Mouse (Mus musculus) T-cell, adult 2 months (primary cell): ENCODE measurements around the gene Strip1.
"Not testable (repeated sequence)": the region's sequence is repeated elsewhere in the genome, so short reads cannot be mapped to it uniquely, and the experiment has no call there.

Source experiments
- DNase-seq: peaks from one replicate; pipeline ENCODE4 v3.0.0; 2022; ENCODE audit warnings: low spot score

Strip1 gene

DNA sequence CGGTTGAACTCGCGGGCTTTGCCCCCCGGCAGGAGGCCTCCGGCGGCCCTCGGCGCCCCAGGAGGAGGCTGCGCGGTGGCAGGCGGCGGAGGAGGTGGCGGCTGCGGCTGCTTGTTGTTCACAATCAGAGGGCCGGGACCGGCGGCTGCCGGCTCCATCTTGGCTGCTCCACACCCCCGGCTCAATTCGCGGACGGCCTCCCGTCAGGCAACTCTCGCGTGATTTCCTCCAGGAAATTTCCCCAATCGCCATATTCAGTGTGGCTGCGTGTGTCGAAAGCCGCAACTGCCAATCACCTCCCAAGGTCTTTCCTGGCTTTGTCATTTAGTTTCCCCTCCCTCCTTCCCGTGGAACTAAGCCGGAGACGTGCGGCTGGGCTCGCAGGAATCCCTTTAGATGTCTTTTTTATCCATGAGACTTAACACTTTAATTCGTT is at the start of gene Strip1:
TSS of gene Strip1 (minus strand) at position 172 of the 436 bp plus-strand sequence.
- peak; percentile 92 for DNase-seq

DNA sequence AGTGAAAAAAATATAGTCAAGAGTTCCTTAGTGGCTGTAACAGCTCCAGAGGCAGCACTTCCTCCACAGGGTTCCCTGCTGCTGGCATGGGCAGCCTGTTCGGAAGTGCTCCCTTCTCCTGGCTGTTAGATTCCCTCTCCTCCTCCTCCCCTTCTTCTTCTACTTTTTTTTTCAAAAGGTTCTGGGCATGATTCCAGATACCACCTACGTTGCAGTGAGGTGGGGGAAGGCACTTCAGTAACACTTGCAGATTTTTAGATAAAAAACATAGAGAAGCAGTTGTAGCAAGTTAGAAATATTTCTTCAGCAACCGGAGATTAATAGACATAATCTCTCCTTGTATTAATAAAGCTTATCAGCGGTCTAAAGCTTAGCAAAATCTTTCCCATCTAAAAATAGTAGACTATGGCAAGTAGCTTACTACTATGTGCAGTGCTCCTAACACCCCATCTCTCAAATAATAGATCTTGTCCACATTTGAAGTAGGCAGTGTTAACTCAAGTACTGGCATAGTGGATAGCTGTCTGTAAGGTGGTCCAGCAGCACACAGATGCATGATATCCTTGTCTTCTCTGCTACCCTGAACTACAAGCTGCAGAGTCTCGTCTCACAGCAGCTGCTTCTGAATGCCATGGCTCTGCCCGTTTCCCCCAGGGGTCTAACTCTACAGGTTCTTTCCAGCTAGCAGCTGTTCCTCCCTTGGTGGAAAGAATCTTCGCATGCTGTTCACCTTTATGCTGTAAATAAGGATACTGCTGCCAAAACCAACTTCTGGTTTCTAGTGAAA is 49.5 kb upstream of the Strip1 start:
- no peak for DNase-seq

DNA sequence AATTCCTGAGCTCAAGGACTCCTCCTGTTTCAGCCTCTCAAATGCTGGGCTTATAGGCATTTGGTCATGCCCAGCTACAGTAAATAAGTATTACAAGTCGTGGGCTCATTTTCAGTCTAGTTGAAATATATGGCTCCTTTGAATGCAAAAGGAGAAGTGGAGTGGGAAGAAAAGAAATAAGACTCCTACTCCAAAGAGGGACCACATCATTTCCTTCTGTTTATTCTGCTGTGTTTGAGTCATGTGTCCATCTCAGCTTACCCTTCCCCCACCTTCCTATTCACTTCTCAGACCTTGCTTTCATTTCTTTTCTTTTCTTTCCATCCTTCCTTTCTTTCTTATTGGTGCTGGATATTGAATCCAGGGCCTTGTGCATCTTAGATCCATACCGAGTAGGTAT is 40.0 kb upstream of the Strip1 start:
- no peak for DNase-seq

DNA sequence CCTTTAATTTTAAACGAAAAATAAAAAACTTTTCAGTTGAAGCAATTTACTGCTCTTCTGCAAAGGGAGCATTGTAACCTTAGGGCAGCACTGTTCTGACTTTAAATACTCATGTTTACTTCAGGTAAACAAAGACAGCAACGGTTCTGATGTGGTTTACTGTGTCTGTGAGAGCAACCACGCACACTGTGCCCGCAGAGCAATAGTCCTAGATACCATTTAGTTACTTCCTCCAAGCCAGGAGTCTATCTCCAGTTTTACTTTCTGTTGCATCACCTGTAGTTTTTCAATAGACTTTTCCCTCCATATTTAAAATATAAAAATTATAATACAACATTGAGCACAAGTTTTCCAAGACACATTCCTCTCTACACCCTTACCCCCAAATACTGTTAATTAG is 39.0 kb upstream of the Strip1 start:
- DNase-seq, result no peak

DNA sequence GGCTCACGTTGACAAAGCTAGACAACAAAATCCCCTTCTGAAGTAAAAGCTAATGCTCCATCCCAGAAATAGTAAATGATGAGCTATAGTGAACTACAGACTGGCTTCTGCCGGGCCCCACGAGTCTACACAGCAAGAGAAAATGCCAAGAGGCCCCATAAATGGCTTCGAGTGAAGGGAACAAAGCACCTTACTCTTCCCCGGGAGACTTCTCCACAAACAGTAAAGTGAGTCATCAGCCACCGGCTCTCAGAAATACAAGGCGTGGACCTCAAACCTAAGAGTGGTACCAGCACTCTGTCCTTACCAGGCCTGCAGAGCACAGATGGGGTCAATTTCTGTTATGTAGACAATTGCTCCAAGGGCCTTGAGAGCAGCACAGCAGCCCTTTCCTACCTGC is 37.3 kb upstream of the Strip1 start:
- no peak for DNase-seq

DNA sequence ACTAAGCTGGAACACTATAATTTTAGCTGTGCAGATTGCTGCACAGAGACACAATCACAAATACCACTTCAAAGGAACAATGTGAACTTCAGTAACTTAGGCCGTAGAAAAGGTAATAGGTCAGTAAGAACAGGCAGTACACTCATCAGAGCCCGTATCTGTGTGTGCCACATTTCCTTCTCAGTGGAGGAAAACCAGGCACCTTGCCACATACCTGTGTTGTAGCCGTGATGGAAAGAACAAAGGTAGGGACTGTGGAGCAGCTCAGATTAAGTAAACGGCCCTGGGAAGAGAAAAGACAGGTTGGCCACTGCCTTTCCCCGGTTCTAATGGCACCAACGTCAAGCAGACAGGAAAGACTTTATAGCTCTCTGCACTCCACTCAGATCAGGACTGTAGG is 35.9 kb upstream of the Strip1 start:
- no peak for DNase-seq

DNA sequence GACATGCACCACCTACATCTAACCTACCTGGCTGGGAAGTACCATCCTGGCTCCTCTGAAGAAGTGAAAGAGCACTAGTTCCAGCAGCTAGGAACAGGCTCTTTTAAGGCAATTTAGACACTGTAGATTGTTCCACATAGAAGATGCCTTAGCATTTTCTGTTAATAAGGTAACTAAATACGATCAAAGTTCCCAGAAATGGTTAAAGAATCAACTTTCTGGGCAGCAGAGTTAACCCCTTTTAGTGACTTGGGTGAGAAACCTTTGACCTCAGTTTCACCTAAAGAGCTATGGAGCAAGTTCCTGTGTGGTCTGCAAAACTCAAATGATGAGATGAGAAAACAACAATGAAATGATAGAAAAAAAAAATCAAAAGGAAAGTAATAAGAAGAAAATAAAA is 33.1 kb upstream of the Strip1 start:
- no peak for DNase-seq

DNA sequence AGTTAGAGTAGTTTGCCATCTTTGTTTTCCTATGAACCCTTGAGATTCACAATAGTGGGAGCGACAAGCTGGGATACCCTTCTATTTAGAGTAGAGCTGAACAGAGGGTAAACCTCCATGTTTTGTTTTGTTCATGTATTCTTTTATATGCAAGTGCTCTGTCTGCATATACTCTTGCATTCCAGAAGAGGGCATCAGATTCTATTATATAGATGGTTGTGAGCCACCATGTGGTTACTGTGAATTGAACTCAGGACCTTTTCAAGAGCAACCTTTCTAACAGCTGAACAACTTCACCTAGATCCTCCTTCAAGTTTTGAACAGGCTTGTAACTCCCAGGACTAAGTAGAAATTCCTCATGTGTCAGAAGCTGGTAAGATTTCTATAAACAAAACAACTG is 27.5 kb upstream of the Strip1 start:
- no peak for DNase-seq

DNA sequence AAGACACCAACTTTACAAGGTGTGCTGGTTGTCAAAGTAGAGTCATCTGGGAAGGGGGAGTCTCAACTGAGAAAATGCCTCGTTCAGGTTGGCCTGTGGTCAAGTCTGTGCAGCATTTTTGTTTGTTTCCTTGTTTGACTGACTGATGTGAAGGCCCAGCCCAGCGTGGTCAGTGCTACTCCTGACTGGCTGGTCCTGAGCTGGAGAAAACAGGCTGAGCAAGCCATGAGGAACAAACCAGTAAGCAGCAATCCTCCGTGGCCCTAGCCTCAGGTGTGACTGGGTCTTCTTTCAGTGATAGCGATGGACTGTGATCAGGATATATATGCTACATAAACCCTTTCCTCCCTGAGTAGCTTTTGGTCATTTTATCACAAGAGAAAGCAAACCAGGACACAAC is 25.4 kb upstream of the Strip1 start:
- no peak for DNase-seq

DNA sequence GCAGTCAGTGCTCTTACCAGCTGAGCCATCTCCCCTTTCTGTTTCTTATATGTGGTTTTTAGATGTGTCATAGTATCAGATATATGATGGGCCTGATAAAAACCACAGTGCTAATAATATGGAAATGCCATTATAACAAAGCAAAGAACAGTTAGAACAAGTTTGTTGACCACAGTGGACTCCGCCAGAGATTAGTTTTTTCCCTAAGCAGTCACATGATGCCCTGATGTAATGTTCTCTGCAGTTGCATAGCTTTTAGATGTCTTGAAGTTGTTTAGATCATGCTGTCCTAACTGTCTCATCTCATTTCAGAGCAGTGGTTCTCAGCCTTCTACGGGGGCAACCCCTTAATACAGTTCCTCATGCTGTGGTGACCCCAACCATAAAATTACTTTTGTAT is 24.7 kb upstream of the Strip1 start:
- DNase-seq, result no peak

DNA sequence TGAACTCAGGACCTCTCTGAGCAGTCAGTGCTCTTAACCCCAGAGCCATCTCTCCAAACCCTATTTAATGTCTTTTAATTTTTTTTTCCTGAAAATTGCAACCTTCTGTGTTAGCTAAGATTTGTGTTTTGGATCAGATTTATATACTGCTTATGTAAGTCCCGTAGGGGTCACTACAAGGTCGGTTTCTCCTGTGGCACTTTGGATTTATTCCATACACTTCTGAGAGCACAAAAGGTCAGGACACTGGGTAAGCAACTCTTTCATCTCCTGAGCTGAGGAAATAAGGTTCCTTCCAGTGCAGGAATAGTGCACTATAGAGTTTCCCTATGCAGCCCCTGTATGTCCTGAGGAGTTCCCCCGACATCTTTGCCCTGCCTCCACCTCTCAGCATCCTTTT is 24.0 kb upstream of the Strip1 start:
- no peak for DNase-seq

DNA sequence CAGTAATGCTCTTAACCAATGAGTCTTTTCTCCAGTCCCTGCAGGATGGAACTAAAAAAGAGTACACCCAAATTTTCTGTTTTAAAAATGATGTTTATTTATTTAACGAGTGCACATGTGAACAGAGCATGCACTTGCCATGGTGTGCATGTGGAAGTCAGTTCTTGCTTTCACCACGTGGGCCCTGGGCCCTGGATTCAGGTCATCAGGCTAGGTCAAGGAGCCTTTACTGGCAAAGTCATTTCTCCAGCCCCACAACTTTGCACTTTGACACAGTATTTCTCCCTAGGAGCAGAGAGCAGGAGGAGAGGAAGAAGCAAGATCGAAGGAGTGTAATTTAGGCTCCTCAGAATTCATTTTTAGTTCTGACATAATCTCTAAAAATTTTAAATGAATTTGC is 23.4 kb upstream of the Strip1 start:
- no peak for DNase-seq

DNA sequence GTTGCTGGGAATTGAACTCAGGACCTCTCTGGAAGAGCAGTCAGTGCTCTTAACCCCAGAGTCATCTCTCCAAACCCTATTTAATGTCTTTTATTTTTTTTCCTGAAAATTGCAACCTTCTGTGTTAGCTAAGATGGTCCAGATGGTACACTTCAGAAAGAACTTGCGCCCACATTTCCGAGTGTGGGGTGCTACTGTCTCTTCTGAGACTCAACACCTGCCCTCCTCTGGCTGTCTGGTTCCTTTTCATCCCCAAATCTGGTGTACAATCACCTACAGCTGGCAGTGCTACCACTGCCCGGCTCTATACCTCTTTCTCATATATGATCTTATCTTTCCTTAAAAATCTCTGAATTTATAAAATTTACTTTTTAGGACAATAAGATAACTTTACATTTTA is 21.5 kb upstream of the Strip1 start:
- no peak for DNase-seq

DNA sequence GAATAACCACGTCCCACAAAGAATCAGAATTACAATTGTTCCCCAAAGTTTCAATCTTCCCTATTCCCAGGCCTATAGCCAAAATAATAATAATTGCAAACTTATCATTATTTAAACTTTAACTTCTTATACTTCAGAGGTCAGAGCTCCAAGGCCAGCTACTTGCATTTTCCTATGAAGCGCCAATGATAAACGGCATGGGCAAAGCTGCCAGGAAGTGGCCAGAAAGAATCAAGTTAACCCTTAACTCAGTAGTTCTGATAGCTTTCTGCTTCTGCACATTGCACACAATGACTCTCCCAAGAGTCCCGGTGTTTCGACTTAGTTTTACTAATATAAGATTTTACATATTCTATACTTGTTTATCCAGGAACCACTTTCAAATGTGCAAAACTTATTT is 18.8 kb upstream of the Strip1 start:
- DNase-seq, result not testable (repeated sequence)

DNA sequence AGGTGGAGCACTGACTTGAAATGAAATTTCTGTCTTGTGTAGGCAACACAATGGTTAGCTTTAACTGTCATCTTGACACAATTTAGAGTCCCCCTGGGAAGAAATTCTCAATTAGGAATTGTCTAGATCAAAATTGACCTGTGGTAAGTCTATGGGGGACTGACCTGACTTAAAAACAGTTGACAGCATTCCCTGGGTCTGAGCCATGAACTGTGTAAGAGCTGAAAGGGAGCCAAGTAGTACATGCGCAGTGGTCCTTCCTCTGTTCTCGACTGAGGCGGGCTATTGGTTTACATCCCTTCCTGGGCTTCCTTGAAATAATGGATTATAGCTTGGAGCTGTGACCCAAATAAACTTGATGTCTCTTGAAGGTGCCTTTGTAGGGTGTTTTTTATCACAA is 15.5 kb upstream of the Strip1 start:
- DNase-seq, result no peak

DNA sequence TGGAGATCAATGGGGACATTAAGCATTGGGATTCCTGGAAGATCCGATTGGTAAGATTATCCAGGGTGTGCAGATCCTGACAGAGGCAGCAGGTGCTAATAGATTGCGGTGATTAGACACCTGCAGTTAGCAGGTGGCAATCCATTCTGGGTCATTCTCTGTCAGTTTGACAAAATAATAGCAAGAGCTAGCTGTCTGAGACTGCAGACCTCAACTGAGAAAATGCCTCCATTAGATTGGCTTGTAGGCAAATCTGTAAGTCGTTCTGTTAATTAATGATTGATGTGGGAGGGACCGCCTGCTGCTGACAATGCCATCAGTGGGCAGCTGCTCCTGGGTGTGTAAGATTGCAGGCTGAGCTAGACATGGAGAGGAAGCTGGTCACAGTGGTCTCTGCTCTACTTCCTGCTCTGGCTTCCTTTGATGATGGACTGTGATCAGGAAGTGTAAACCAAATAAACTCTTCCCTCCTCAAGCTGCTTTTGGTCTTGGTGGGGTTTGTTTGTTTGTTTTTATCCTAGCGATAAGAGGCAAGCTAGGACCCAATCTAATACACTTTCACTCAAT is 6.2 kb upstream of the Strip1 start:
- DNase-seq, result no peak

DNA sequence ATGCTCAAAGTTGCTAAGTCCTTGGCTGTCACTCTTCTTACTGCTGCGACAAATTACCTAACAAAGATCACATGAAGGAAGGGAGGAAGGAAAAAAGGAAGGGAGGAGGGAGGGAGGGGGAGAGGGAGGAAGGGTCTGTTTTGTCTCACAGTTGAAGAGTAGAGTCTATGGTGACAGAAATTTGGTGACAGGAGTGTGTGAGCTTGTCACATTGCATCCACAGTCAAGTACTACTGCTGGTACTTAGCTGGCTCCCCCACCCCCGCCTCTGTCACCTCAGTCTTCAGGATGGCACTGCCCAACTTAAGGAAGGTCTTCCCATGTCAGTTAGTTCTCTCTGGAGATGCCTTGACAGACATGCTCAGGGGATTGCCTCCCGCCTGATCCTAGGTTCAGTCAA is 4.7 kb upstream of the Strip1 start:
- no peak for DNase-seq

DNA sequence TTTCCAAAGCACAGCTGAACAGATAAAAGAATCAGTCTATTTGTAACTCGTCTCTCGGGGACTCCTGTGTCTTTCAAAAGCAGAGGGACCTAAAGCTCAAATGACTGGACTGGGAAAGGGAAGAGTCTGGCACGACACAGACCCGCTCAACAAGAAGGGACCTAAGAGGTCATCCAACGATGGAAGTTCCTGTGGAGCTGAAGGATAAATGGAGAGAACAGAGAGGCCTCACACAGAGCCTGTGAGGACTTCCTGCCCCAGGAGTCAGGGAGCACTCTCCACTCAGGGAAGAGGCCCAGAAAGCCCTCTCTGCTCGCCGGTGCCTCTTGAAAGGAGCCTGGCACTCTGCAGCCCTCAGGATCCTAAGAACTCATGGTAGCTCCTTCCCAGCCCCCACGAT is 4.3 kb upstream of the Strip1 start:
- DNase-seq, result no peak

DNA sequence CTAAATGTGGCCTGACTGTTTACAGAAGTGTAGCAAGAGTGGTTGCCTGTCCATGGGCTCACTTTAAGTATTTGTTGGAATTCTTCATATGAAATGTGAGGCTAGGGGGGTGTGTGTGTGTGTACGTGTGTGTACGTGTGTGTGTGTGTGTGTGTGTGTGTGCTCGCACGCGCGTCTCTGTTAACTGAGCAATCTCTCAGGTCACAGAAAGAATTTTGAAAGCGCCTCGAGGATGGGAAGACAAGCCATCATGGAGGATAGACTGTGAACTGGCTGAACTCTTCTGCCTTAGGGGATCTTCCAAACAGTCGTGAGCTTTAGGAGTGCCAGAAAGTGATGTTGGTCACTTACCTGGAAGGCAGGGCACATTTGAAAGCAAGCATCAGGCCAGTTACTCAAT is 2.4 kb upstream of the Strip1 start:
- no peak for DNase-seq

DNA sequence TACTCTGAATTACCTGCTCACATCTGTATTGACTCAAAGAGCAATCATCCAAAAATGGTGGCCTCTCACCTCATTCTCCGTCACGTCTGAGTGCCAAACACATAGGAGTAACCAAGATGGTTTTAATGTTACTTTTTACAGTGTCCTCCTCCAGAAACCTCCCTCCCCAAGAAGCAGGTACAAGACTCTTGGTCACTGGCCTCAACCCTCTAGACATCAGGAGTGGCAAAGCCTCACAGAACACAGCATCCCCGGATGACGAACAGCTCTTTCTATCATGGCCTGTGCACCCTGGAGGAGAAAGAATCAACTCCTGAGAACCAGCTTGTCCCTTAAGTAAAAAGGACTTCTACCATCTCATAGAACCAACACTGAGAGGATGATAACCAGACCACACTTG is 1.3 kb upstream of the Strip1 start:
- no peak for DNase-seq

DNA sequence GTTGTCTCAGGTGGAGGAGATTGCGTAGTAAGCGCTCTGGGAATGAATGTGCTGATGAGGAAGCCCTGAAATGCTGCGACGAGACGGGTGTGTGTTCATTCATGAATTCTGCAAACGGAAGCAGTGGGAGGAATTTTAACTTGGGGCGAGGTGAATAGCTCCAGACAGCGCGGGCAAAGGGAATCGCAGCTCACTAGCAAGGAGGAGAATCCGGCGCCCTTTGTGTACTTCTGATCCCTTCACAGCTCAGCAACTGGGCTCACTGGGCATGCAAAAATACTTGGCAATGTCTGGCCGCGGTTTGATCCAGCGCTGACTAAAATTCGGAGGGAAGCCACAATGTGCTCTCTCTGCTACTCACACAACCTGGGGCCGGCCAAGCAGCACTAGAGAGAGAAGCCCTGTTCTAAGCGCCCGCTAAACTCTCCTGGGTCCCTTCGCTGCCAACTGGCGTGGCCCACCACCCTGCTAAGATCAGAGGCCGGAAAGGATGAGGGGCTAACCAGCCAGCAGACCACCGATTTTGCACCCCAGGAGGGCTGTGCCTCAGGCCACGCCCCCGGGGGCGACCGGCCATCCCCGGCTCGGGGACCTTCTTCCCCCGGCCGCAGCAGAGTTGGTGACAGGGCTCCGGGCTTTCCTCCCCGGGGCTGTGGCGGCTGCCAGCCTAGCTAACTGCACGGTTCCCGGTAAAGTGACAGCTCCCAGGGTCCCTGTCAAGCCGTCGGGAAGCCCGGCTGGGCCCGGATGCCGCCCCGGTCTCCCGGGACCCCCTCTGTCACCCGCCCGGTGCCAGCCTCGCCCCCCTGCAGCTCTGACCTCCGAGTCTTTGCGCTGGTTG is 592 bp downstream of the Strip1 start, which contains the start of gene Gm10961:
TSS of gene Gm10961 (plus strand) at position 641 of the 841 bp plus-strand sequence.
- DNase-seq, result no peak

DNA sequence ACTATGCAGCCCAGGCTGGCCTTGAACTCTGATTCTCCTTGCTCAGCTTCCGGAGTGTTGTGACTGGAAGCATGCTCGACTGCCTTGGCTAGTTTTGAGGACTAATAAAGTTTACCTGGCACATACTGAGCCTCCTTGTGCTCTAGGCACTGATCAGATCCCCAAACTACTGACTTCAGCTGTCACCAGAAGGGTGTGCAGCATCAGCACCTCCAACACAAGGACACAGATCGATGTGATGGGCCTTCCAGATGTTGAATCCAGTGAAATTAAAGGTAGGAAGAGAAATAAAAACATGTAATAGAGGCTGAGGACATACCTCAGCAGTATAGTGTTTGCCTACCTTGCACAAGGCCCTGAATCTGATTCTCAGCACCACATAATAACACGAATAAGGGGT is 2.1 kb downstream of the Strip1 start:
- no peak for DNase-seq

DNA sequence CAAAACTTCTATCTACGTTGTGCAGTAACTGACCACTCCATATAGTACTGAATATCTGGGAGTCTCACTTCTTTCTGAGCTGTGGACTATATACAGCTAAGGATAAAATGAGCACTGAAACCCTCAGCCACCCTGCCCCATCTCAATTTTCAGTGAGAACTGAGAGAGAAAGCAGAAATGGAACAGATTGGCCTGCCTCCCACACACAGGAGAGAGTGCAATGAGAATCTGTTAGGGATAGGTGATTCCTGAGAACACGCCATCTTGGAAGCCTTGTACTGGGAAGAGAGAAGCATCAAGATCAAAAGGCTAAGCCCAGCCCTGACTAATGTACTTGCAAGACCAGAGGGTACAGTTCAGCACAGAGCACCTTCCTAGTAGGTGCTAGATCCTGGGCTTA is 2.9 kb downstream of the Strip1 start:
- no peak for DNase-seq
